Mouse (Mus musculus) hindbrain, embryonic 13.5 days (tissue): ENCODE results near the gene Slc8b1. TPM values are rescaled to one million over a fixed set of nuclear protein-coding genes. Genes with fewer than 3 reads are reported as not detected.

Source experiments
- ATAC-seq: fragments of 200-750 bp; cut with Nextera tagmentation; 2 replicates; pipeline ENCODE4 v1.8.0; 2017; ENCODE audit warnings: moderate TSS enrichment; ENCODE audit not compliant: low FRiP score
- H3K27ac ChIP-seq: fragments of 300-500 bp; sonication (generic); 2 replicates; pipeline ENCODE4 v1.5.1; 2015; ENCODE audit warnings: inconsistent platforms, mild to moderate bottlenecking, moderate library complexity
- H3K27me3 ChIP-seq: fragments of 300-500 bp; sonication (generic); 2 replicates; pipeline ENCODE4 v1.6.1; 2015; ENCODE audit warnings: mild to moderate bottlenecking, inconsistent platforms
- H3K36me3 ChIP-seq: fragments of 300-500 bp; sonication (generic); 2 replicates; pipeline ENCODE4 v1.6.1; 2015; ENCODE audit warnings: mild to moderate bottlenecking, inconsistent platforms
- H3K4me1 ChIP-seq: fragments of 300-500 bp; sonication (generic); replicated peaks from 2 replicates; pipeline ENCODE4 v1.6.1; 2015; ENCODE audit warnings: inconsistent platforms
- H3K4me2 ChIP-seq: fragments of 300-500 bp; sonication (generic); 2 replicates; pipeline ENCODE4 v1.6.1; 2015; ENCODE audit warnings: inconsistent platforms, mild to moderate bottlenecking, moderate library complexity
- H3K4me3 ChIP-seq: fragments of 300-500 bp; sonication (generic); 2 replicates; pipeline ENCODE4 v1.5.1; 2015; ENCODE audit warnings: mild to moderate bottlenecking, inconsistent platforms
- H3K9ac ChIP-seq: fragments of 300-500 bp; sonication (generic); 2 replicates; pipeline ENCODE4 v1.6.1; 2015; ENCODE audit warnings: mild to moderate bottlenecking, inconsistent platforms
- H3K9me3 ChIP-seq: fragments of 300-500 bp; sonication (generic); 2 replicates; pipeline ENCODE4 v1.6.1; 2016; ENCODE audit warnings: inconsistent platforms
- WGBS: fragments of 180-500 bp; shearing (Covaris S2); methylation state at CpG from one replicate; pipeline ENCODE4 v1.1.7; 2015; 5-methylcytosine and 5-hydroxymethylcytosine counted together
- polyA plus RNA-seq: library from polyadenylated mRNA; unstranded; fragments of >200 nt; fragmentation: Nextera tagmentation; extraction: Ambion mirVana; gene quantifications from 2 replicates; pipeline ENCODE4 v1.2.1, GENCODE M21; 2015

Slc8b1 gene
- polyA plus RNA-seq, 1 experiment from 2014 or later: 2.5 TPM

- 90% methylated on average over 9 of the region's 9 CpGs for WGBS
- no peak overlapping the region for H3K9ac ChIP-seq
- H3K4me3 ChIP-seq: no peak overlapping the region
- peaks cover 13% of the 10 kb centered on the region; the same call in 1 of the 2 replicates for H3K27me3 ChIP-seq
- H3K36me3 ChIP-seq: no peaks in the 10 kb centered on the region
- no peak for ATAC-seq
- H3K4me2 ChIP-seq: no peak overlapping the region
- H3K4me1 ChIP-seq: peaks cover 49% of the 10 kb centered on the region
- H3K9me3 ChIP-seq: no peaks in the 10 kb centered on the region
- H3K27ac ChIP-seq: no peak overlapping the region
Measured at GRCm38 (mm10) chr5:120514031-120514677, 3.2 kb downstream of the Slc8b1 start.

DNA sequence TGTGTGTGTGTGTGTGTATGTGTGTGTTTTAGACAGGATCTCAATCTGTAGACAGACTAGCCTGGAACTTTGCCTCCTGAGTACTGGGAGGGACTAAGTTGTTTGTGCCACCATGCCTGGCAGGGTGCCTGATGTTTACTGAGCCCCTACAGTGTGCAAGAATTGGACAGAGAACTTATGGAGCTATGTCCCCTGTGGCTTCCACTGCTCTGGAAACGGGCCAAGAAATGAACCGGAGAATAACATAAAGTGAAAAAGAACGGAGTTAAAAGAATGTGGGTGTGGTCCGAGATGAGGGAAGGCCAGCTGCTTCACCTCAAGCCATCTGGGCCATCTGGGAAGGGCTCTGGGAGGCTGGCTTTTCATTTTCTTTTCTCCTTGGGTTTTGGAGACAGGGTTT, 3.8 kb downstream of the Slc8b1 start:
- Histone ChIP-seq H3K4me3 (no peak overlapping the region), H3K36me3 (no peaks in the 10 kb centered on the region), H3K4me2 (no peak overlapping the region), H3K4me1 (peaks cover 49% of the 10 kb centered on the region), H3K27me3 (peaks cover 13% of the 10 kb centered on the region; the same call in 1 of the 2 replicates), H3K9ac (no peak overlapping the region), H3K27ac (peak overlapping the region; percentile 55; the same call in 1 of the 2 replicates), H3K9me3 (no peaks in the 10 kb centered on the region)
- ATAC-seq: no peak
- WGBS: 17% methylated on average over 4 of the region's 4 CpGs

GRCm38 (mm10) chr5:120515451-120515850, 4.5 kb downstream of the Slc8b1 start:
- 74% methylated on average over 7 of the region's 7 CpGs for WGBS
- Histone ChIP-seq H3K27ac (no peak overlapping the region), H3K9me3 (no peaks in the 10 kb centered on the region)

GRCm38 (mm10) chr5:120516221-120516984, 5.4 kb downstream of the Slc8b1 start:
- ATAC-seq: no peak
- Histone ChIP-seq H3K4me1 (peaks cover 35% of the 10 kb centered on the region), H3K27me3 (peaks cover 9% of the 10 kb centered on the region; the same call in 1 of the 2 replicates), H3K4me2 (no peak overlapping the region), H3K36me3 (no peaks in the 10 kb centered on the region), H3K4me3 (no peak overlapping the region), H3K9ac (no peak overlapping the region), H3K9me3 (no peaks in the 10 kb centered on the region), H3K27ac (no peak overlapping the region)
- WGBS: 69% methylated on average over 15 of the region's 15 CpGs

More at GRCm38 (mm10) chr5:120515451-120515850, 4.5 kb downstream of the Slc8b1 start:
- H3K27me3 ChIP-seq: peaks cover 13% of the 10 kb centered on the region; the same call in 1 of the 2 replicates
- H3K4me2 ChIP-seq: no peak overlapping the region
- peaks cover 44% of the 10 kb centered on the region for H3K4me1 ChIP-seq
- H3K9ac ChIP-seq: no peak overlapping the region
- H3K4me3 ChIP-seq: no peak overlapping the region
- no peak for ATAC-seq
- no peaks in the 10 kb centered on the region for H3K36me3 ChIP-seq

- Histone ChIP-seq H3K9me3 (no peaks in the 10 kb centered on the region), H3K27me3 (no peaks in the 10 kb centered on the region), H3K4me1 (peaks cover 28% of the 10 kb centered on the region), H3K27ac (no peak overlapping the region), H3K9ac (no peak overlapping the region), H3K4me3 (no peak overlapping the region), H3K4me2 (no peak overlapping the region), H3K36me3 (no peaks in the 10 kb centered on the region)
- no peak for ATAC-seq
- WGBS: 43% methylated on average over 9 of the region's 9 CpGs
Measured at GRCm38 (mm10) chr5:120517552-120517951, 6.6 kb downstream of the Slc8b1 start.

GRCm38 (mm10) chr5:120522649-120523048, 11.7 kb downstream of the Slc8b1 start:
- no peak for ATAC-seq

DNA sequence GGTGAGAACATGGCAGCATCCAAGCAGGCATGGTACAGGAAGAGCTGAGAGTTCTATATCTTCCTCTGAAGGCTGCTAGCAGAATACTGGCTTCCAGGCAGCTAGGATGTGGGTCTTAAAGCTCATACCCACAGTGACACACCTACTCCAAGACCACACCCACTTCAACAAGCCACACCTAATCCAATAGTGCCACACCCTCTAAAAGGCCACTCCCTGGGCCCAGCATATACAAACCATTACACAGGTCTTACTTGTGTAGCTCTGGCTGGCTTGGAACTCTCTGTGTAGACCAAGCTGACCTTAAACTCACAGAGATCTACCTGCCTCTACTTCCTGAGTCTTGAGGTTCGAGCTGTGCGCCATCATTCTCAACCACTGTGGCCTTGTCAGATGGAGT, 13.8 kb downstream of the Slc8b1 start:
- WGBS: 96% methylated on average over 2 of the region's 2 CpGs
- no peak overlapping the region for H3K4me2 ChIP-seq
- no peaks in the 10 kb centered on the region for H3K27me3 ChIP-seq
- no peaks in the 10 kb centered on the region for H3K4me1 ChIP-seq
- ATAC-seq: no peak
- no peak overlapping the region for H3K9ac ChIP-seq
- H3K27ac ChIP-seq: no peak overlapping the region
- H3K4me3 ChIP-seq: no peak overlapping the region
- no peaks in the 10 kb centered on the region for H3K9me3 ChIP-seq
- no peaks in the 10 kb centered on the region; the same call in 1 of the 2 replicates for H3K36me3 ChIP-seq

More at GRCm38 (mm10) chr5:120522649-120523048, 11.7 kb downstream of the Slc8b1 start:
- Histone ChIP-seq H3K4me1 (no peaks in the 10 kb centered on the region), H3K4me3 (no peak overlapping the region), H3K27me3 (no peaks in the 10 kb centered on the region), H3K4me2 (no peak overlapping the region), H3K36me3 (no peaks in the 10 kb centered on the region), H3K9ac (no peak overlapping the region), H3K9me3 (no peaks in the 10 kb centered on the region), H3K27ac (no peak overlapping the region)
- WGBS: 52% methylated on average over 3 of the region's 3 CpGs

GRCm38 (mm10) chr5:120525737-120526136, 14.8 kb downstream of the Slc8b1 start:
- no peak for ATAC-seq
- H3K27me3 ChIP-seq: no peaks in the 10 kb centered on the region
- 42% methylated on average over 5 of the region's 5 CpGs for WGBS
- no peak overlapping the region for H3K4me2 ChIP-seq
- no peaks in the 10 kb centered on the region for H3K9me3 ChIP-seq
- no peaks in the 10 kb centered on the region for H3K4me1 ChIP-seq
- H3K36me3 ChIP-seq: peaks cover under 1% of the 10 kb centered on the region; the same call in 1 of the 2 replicates
- H3K27ac ChIP-seq: no peak overlapping the region
- H3K9ac ChIP-seq: no peak overlapping the region
- H3K4me3 ChIP-seq: no peak overlapping the region

- 72% methylated on average over 11 of the region's 11 CpGs for WGBS
- no peaks in the 10 kb centered on the region for H3K4me1 ChIP-seq
- no peak overlapping the region for H3K9ac ChIP-seq
- H3K4me2 ChIP-seq: no peak overlapping the region
- no peak overlapping the region for H3K27ac ChIP-seq
- no peaks in the 10 kb centered on the region for H3K9me3 ChIP-seq
- no peak for ATAC-seq
- H3K27me3 ChIP-seq: no peaks in the 10 kb centered on the region
- H3K4me3 ChIP-seq: no peak overlapping the region
- H3K36me3 ChIP-seq: peaks cover 3% of the 10 kb centered on the region; the same call in 1 of the 2 replicates
Measured at GRCm38 (mm10) chr5:120526311-120526710, 15.3 kb downstream of the Slc8b1 start.

DNA sequence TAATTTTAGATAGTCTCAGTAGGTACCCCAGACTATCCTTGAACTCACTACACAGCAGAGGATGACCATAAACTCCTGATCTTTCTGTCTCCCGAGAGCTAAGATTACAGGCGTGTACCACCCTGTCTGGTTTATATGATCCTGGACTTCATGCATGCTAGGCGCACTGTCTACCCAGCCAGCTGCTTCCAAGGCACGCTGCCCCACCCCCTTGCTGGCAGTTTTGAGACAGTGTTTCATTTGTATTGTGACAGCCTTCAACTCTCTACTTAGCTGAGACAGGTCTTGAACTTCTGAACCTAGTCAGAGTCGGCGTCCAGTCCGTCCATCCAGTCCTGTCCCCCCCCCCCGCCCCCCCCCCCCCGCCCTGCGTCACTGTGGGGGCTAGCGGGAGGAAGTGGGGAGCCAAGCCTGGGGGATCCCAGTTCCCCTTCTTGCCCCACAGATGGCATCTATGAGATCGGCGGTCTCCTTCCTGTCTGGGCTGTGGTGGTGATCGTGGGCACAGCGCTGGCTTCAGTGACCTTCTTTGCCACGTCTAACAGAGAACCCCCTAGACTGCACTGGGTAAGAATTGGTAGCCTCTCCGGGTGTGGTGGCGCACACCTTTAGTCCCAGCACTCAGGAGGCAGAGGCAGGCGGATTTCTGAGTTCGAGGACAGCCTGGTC, 16.5 kb downstream of the Slc8b1 start:
- H3K27me3 ChIP-seq: no peaks in the 10 kb centered on the region
- 88% methylated on average over 14 of the region's 20 CpGs for WGBS
- peaks cover 3% of the 10 kb centered on the region; the same call in 1 of the 2 replicates for H3K36me3 ChIP-seq
- no peak overlapping the region for H3K4me3 ChIP-seq
- no peaks in the 10 kb centered on the region for H3K9me3 ChIP-seq
- no peak overlapping the region for H3K4me2 ChIP-seq
- ATAC-seq: no peak
- H3K27ac ChIP-seq: no peak overlapping the region
- H3K4me1 ChIP-seq: no peaks in the 10 kb centered on the region
- no peak overlapping the region for H3K9ac ChIP-seq

DNA sequence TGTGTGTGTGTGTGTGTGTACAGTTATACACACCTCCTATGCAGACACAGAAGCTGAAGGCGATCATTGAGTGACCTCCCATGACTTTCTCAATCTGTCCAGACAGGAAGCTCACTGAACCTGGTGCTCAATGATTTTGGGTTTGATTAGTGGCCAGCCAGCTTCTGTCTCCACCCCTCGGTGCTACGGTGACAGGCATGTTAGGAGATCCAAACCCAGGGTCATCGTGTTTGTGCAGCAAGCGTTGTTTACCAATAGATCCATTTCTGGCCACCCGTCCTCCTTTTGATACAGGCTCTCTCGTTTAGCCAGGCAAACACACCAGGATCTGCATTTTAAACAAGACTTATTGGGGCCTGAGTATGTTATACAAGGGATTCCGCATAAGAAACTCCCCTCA, 20.7 kb downstream of the Slc8b1 start:
- Histone ChIP-seq H3K36me3 (peaks cover 3% of the 10 kb centered on the region; the same call in 1 of the 2 replicates), H3K4me1 (peaks cover 24% of the 10 kb centered on the region), H3K4me2 (no peak overlapping the region), H3K4me3 (no peak overlapping the region), H3K27me3 (no peaks in the 10 kb centered on the region), H3K9me3 (no peaks in the 10 kb centered on the region), H3K27ac (no peak overlapping the region), H3K9ac (no peak overlapping the region)
- 93% methylated on average over 8 of the region's 8 CpGs for WGBS
- no peak for ATAC-seq

GRCm38 (mm10) chr5:120534071-120534685, 23.2 kb downstream of the Slc8b1 start:
- ATAC-seq: peak; percentile 18; the same call in 1 of the 2 replicates
- H3K36me3 ChIP-seq: peaks cover 24% of the 10 kb centered on the region
- no peak overlapping the region for H3K4me3 ChIP-seq
- H3K27me3 ChIP-seq: no peaks in the 10 kb centered on the region
- 47% methylated on average over 15 of the region's 15 CpGs for WGBS
- H3K4me2 ChIP-seq: no peak overlapping the region
- H3K9me3 ChIP-seq: no peaks in the 10 kb centered on the region
- H3K9ac ChIP-seq: peak overlapping the region; percentile 24
- peak overlapping the region; percentile 76 for H3K27ac ChIP-seq
- H3K4me1 ChIP-seq: peaks cover 25% of the 10 kb centered on the region
